Mouse (Mus musculus) thymus, adult 18-20 months (tissue): ENCODE results near the gene Olfr1222.
"Not testable (repeated sequence)": the region's sequence is repeated elsewhere in the genome, so short reads cannot be mapped to it uniquely, and the experiment has no call there.

Experiments
- DNase-seq, 2 experiments: peaks; one replicate each; pipeline ENCODE4 v3.0.0; 2022; ENCODE audit warnings: mixed read lengths in 2 of 2

Gene Olfr1222

DNA sequence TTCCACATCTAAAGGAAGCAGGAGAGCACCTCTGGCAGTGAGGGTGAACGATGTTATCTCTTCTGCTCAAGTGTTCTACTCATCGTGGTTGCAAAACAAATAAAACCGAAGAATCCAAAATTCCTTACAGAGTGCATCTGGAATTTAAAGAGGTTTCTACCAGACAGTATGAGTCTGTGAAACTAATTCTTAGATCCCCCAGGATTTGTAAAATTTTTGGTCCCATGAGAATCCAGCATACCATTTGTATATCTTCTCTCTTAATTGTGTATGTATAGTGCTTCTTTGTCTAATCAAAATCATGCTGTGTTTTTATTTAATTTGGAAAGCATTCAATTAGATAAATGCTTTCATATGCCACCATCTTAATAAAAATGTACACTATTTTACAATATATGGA is at the start of gene Olfr1222:
TSS of gene Olfr1222 (minus strand) at position 101 of the 400 bp plus-strand sequence.
- DNase-seq: no peak

DNA sequence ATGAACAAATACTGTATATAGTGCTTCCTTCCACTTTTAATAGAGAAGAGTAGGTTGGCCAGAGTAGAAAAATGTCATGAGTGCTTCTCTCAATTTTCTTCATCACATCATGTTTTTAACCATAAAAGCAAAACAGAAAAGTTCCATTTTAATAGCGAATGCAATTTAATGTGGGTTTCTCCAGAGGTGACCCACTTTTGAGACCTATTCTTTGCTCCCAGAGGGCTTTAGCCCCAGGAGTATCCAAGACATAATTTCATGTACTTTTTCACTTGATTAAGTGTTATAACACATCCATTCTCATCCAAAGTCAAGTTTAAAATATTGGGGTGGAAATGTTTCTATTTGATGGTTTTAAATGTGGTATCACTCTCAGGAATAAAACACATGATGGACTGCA is 41.7 kb upstream of the Olfr1222 start, which contains the start of gene Olfr1225:
TSS of gene Olfr1225 (minus strand) at position 101 of the 400 bp plus-strand sequence.
- DNase-seq: no peak

- not testable (repeated sequence) for DNase-seq
Measured at GRCm38 (mm10) chr2:89164711-89165110, 31.9 kb upstream of the Olfr1222 start.

DNA sequence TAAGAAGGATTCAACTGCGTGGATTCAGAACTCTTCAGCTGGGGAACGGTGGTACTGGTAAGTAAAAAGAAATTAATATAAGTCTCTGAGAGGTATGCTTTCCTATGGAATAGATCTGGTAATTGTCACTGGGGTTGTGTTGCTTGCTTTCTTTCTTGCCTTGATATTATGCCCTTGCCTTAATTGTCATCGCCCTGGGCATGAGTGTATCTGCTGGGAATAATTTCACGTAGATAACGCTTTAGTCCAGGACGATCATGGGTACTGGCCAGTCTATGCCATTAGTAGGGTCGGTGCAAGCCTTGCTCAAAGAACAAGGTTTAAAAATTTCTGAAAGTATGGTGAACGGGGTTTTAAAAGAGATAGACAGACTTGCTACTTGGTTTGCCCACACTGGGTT is 31.1 kb upstream of the Olfr1222 start, which contains the start of gene Olfr1224-ps1:
TSS of gene Olfr1224-ps1 (minus strand) at position 101 of the 400 bp plus-strand sequence.
- DNase-seq: not testable (repeated sequence)

DNA sequence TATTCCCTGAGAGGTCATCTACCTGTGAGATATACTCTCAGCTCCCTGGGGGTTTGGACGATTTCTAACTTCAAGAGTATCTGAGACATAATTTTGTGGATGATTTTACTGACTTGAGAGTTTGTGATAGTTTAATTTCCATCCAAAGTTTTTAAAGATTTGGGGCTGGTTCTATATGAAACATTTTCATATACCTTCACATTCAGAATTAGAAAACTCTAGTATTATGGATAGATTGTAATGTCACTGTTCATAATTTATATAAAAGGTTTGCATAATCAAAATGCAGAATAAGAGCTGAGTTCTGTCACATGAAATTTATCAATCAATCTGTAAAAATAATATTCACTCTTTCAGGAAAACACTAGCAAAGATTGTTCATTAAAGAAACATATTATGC is 18.6 kb upstream of the Olfr1222 start, which contains the start of gene Olfr1223:
TSS of gene Olfr1223 (minus strand) at position 101 of the 400 bp plus-strand sequence.
- no peak for DNase-seq

DNA sequence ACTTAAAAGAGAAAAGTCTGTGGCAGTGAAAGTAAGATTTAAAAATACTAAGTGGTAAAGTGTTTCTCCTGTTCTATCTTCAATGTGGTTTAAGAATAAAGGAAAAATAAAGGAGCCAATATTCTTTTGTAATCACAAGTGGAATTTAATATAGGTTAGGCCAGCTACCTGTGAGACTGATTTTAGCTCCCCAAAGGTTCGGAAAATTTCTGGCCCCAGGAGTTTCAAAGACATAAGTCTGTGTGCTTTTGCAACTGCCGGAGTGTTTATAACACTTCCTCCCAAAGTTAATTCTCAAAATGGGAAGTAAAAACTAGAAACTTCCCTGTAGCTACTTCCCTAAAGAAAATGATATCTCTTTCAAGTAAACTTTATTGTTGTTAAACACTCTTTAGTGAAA is 15.7 kb downstream of the Olfr1222 start, which contains the start of gene Olfr1221:
TSS of gene Olfr1221 (minus strand) at position 101 of the 400 bp plus-strand sequence.
- no peak for DNase-seq

DNA sequence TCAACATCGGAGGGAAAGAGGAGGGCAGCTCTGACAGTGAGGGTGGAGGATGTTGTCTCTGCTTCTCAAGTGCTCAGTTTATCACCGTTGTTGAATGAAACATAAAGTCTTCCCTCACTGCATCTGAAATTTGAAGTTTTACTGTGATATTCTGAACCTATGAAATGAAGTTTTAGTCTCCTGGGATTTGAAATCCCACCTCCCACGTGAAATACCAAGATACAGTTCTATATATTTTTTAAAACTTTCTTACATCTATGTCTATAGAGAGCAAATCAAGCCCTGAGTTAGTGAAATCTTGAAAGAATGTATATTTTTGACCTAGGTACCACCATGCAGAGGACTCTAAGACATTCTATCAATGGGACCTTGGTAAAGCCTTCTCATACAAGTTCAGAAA is 26.1 kb downstream of the Olfr1222 start, which contains the start of gene Olfr1220:
TSS of gene Olfr1220 (minus strand) at position 101 of the 400 bp plus-strand sequence.
- no peak for DNase-seq

DNA sequence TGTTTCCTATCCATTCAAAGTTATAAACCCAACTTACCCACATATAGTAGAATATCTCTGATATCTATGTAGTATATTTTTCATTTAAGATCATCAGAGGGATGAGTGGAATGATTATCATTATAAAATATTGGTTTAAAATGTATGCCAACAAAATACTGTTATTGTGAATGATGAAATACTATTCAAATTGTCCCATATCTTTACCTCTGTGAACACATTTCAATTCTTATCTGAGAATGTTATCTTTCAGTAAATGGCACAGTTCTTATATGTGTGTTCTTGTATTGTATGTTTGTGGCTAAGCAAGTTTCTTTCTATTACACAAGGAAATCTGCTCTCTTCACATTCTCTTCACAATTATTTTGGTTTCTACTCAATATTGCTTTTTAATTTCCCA is 27.2 kb downstream of the Olfr1222 start:
- DNase-seq: no peak

DNA sequence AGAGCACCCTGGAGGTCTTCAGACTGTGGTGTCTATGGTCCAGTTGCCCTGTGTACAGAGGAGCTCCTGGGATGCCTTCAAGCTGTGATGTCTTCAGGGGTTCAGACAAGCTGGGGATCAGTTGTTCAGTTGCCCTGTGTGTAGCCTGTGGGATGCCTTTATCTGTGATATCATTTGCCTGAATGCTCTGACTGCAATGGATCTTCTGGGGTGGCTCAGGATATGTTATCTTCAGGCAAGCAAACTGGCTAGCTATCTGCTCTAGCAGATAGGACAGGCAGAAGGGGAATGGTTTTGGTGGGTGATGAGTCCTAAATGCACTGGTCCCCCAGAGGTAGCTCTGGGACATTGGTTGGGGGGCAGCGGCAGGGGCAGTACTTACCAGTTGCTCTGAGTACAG is 39.0 kb downstream of the Olfr1222 start:
- no peak for DNase-seq

DNA sequence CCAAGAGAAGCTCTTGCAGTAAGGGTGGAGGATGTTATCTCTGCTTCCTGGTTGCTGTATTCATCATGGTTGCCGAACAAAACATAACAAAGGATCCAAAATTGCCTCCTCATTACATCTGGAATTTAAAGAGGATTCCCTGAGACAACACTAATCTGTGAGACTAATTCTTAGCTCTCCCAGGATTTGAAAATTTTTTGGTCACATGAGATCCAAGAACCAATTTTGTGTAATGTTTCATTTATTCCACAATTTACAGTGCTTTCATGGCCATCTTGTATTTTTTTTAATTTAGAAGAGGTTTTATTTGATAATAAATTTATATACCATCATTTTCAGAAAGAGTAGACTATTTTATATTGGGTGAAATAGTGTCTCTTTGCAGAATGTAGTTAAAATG is 49.4 kb downstream of the Olfr1222 start, which contains the start of gene Olfr1219:
TSS of gene Olfr1219 (minus strand) at position 101 of the 400 bp plus-strand sequence.
- no peak for DNase-seq

DNA sequence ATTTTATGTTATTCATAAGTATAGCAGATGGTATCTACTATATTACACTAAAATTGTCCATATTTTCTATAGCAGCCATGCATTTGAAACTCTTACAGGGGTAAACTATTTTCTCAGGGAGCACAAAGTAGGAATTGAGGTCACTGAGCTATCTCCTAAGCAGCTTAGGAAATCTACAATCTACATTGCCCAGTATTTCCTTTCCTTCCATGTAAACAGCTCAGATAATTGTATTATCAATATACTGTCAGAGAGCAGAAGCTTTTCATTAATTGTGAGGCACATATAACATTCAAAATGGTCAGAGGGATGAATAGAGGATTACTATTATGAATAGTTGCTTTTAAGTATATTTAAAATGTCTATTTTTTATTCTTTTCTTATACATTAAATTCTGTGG is 51.4 kb downstream of the Olfr1222 start:
- no peak for DNase-seq
